Mouse (Mus musculus) ES-Bruce4 (cell line): Measurements from ENCODE around the gene RPS10-NUDT3. TPM values are rescaled to one million over a fixed set of nuclear protein-coding genes. Genes with fewer than 3 reads are reported as not detected.

ENCODE experiments used
- H3K27ac ChIP-seq: 2 replicates; pipeline ENCODE4 v1.5.1; 2012; ENCODE audit warnings: low read length, inconsistent platforms; ENCODE audit not compliant: insufficient read depth
- H3K27me3 ChIP-seq: 2 replicates; pipeline ENCODE4 v1.6.1; 2012; ENCODE audit warnings: mild to moderate bottlenecking, low read length, inconsistent platforms; ENCODE audit not compliant: control insufficient read depth, poor library complexity, insufficient read depth, severe bottlenecking
- H3K36me3 ChIP-seq: 2 replicates; pipeline ENCODE4 v1.6.1; 2012; ENCODE audit warnings: inconsistent platforms, mild to moderate bottlenecking, low read length, moderate library complexity; ENCODE audit not compliant: control insufficient read depth, poor library complexity, insufficient read depth, severe bottlenecking
- H3K4me1 ChIP-seq: one replicate; pipeline ENCODE4 v1.8.1; 2011; ENCODE audit warnings: low read length; ENCODE audit not compliant: control insufficient read depth, insufficient read depth
- H3K4me3 ChIP-seq: 2 replicates; pipeline ENCODE4 v1.5.1; 2011; ENCODE audit warnings: low read depth, mild to moderate bottlenecking, low read length
- H3K9ac ChIP-seq: 2 replicates; pipeline ENCODE4 v1.6.1; 2012; ENCODE audit warnings: low read depth, mild to moderate bottlenecking, inconsistent platforms; ENCODE audit not compliant: poor library complexity, severe bottlenecking
- H3K9me3 ChIP-seq: replicated peaks from 2 replicates; pipeline ENCODE4 v1.6.1; 2012; ENCODE audit warnings: mild to moderate bottlenecking, low read length, inconsistent platforms; ENCODE audit not compliant: control insufficient read depth, poor library complexity, insufficient read depth, severe bottlenecking
- CTCF ChIP-seq: IDR thresholded peaks from one replicate; pipeline ENCODE4 v1.8.1; 2011; ENCODE audit warnings: low read depth, low read length
- EP300 ChIP-seq: IDR thresholded peaks from 2 replicates; pipeline ENCODE4 v1.6.1; 2011; ENCODE audit warnings: low read depth, low read length; ENCODE audit not compliant: insufficient read depth
- POLR2A ChIP-seq: IDR thresholded peaks from one replicate; pipeline ENCODE4 v1.8.1; 2011; ENCODE audit warnings: low read length; ENCODE audit not compliant: insufficient read depth
- polyA plus RNA-seq: library from polyadenylated mRNA; stranded (reverse); fragments of >200 nt; gene quantifications from 2 replicates; pipeline ENCODE4 v1.2.4, GENCODE M21; 2011; ENCODE audit warnings: low read depth; ENCODE audit not compliant: missing spikeins, insufficient read depth, insufficient read length

RPS10-NUDT3 gene
- polyA plus RNA-seq, 1 experiment = not detected

DNA sequence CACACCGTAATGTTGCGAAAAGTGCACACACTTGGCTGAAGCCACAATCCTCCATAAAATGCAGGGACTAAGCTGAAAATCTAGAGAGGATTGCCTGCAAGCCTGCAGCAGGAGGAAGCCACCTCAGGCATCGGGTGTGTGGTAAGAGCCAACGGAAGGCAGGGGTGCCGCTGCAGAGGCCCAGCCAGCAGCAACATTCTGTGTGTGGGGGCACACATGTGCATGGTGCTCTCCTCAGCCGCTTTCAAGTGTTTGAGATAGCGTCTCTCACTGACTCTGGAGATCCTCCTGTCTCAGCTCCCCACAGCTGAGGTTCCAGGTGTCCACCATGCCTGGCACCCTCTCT lies 42.5 kb downstream of the RPS10-NUDT3 start:
- Histone ChIP-seq H3K9ac (no peak overlapping the region), H3K27ac (no peak overlapping the region), H3K36me3 (no peaks in the 10 kb centered on the region), H3K9me3 (no peaks in the 10 kb centered on the region), H3K4me3 (no peak overlapping the region), H3K27me3 (no peaks in the 10 kb centered on the region), H3K4me1 (no peaks in the 10 kb centered on the region)
- TF ChIP-seq EP300 = no peak
- TF ChIP-seq POLR2A = no peak
- TF ChIP-seq CTCF = no peak

DNA sequence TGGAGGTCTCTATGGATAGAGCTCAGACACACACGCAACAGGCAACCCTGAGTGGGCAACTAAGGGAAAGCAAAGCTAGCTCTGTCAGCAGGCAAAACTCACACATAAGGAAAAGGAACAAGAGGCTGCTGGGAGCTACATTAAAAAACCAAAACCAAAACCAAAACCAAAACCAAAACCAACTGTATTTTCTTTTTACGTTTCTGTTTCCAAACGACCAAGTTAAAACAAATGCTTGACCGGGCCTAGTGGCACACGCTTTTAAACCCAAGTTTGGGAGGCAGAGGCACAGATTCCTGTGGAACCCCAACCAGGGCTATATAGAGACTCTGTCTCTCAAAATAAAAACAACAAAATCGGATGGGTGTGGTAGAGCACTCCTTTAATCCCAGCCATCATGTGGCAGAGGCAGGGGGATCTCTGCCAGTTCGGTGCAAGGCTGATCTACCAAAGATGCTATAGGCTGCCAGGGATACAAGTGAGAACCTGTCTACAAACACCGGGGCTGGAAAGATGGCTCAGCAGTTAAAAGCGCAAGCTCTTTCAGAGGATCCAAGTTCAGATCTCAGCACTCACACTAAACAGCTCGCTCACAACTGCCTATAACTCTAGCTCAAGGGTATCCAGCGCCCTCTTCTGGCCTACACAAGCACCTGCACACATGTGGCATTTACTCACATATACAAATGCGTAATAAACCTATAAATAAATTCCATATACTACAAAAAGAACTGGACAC lies 43.0 kb downstream of the RPS10-NUDT3 start:
- Histone ChIP-seq H3K36me3 (no peaks in the 10 kb centered on the region), H3K4me1 (no peaks in the 10 kb centered on the region), H3K27ac (no peak overlapping the region), H3K27me3 (no peaks in the 10 kb centered on the region), H3K4me3 (no peak overlapping the region), H3K9me3 (no peaks in the 10 kb centered on the region), H3K9ac (no peak overlapping the region)
- TF ChIP-seq EP300 (no peak), CTCF (peak; percentile 59)

DNA sequence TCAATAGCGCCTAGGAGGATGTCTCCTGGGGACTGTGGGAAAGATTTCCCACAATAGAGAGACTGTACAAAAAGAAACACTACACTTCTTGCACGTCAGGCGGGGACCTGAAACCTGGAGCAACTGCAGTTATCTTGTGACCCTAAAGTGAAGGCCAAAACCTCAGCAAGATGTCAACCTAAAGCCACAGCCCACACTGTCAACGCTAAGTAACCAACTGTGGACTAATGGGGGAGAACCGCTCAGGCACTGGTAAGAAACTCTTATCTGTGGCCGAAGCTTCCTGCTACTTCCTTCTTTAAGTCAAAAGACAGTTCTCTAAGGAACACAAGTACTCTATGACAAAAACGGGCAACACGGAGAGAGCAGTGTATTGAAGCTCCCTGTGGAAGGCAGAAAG lies 46.8 kb downstream of the RPS10-NUDT3 start:
- TF ChIP-seq EP300 (no peak), POLR2A (no peak), CTCF (no peak)
- Histone ChIP-seq H3K9me3 (no peaks in the 10 kb centered on the region), H3K9ac (no peak overlapping the region), H3K4me1 (peaks cover 4% of the 10 kb centered on the region), H3K27me3 (no peaks in the 10 kb centered on the region), H3K36me3 (no peaks in the 10 kb centered on the region), H3K27ac (no peak overlapping the region), H3K4me3 (no peak overlapping the region)

DNA sequence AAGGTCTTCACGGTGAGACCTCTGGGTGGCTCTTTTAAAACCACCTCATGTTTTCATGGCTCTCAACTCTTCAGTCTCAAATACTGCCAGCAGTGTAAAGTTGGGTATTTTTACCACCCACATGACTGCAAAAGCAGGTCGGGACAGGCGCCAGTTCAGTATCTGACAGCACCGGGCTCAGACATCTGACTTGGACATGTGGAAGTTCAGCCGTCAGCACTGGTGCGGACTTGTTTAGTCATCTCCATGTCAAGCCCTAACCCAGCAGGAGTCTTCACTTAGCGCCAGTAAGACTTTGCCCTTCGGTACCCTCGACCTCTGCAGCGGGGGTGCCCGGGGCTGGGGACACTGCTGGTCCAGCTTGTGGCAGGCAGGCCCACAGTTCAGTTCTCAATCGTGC lies 47.8 kb downstream of the RPS10-NUDT3 start:
- H3K4me1 ChIP-seq = peaks cover 7% of the 10 kb centered on the region
- H3K9ac ChIP-seq = no peak overlapping the region
- no peak overlapping the region for H3K4me3 ChIP-seq
- no peak overlapping the region for H3K27ac ChIP-seq
- H3K36me3 ChIP-seq = no peaks in the 10 kb centered on the region
- no peaks in the 10 kb centered on the region for H3K9me3 ChIP-seq
- TF ChIP-seq EP300 = no peak
- no peak for TF ChIP-seq POLR2A
- no peak for TF ChIP-seq CTCF
- H3K27me3 ChIP-seq = no peaks in the 10 kb centered on the region

DNA sequence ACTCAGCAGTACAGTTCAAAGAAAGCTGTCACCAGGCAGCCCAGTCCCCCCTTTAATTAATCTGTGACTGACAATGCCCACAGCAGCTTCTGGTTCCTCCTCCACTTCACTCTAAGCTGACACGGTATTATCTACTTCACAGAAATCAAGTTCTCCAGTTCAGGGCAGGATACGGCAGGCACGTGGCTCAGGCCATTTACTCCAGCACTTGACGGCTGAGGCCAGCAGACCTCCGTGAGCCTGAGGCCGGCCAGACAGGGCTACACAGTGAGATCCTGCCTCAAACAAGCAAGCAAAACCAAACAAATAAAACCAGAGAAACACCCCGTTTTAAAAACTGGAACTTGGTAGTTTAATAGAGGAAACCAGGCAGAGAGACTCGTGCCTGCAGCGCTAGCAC lies 48.4 kb downstream of the RPS10-NUDT3 start:
- Histone ChIP-seq H3K4me1 (peaks cover 10% of the 10 kb centered on the region), H3K36me3 (no peaks in the 10 kb centered on the region), H3K4me3 (no peak overlapping the region), H3K27ac (no peak overlapping the region), H3K9ac (no peak overlapping the region), H3K9me3 (no peaks in the 10 kb centered on the region), H3K27me3 (no peaks in the 10 kb centered on the region)
- TF ChIP-seq POLR2A (no peak), CTCF (no peak), EP300 (no peak)

DNA sequence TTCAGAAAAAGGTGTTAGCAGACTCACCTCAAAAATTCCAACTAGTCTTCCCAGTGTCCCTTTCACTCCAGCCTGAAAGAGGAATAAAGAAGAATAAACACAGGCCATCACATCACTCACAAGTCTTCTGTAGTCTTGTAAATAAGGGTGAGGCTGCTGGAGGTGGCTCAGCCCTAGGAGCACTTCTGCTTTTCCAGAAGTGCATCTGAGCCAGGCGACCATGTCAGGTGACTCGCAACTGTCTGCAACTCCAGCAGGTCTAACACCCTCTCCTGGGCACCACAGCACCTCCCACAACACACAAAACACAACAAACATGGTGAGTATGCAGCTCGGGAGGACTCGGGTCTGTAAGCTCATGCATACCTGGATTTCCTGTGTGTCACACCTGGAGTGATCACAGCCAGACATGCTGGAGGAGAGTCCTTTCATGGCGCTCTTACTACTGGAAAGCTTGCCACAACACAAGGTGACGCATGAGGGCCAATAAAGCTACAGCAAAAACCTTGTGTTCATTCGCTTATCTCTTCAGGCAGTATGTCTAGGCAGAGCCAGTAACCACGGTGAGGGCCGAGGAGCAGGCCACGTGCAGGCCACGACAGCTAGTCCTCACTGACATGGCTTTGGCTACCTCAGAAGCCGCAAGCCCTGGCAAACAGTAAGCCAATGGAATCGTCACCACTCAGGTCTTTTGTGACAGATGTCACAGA lies 51.7 kb downstream of the RPS10-NUDT3 start:
- Histone ChIP-seq H3K36me3 (peaks cover 3% of the 10 kb centered on the region; the same call in 1 of the 2 replicates), H3K4me1 (peaks cover 11% of the 10 kb centered on the region), H3K27me3 (no peaks in the 10 kb centered on the region), H3K4me3 (no peak overlapping the region), H3K9ac (no peak overlapping the region), H3K27ac (peak overlapping the region; percentile 14), H3K9me3 (no peaks in the 10 kb centered on the region)
- TF ChIP-seq POLR2A = no peak
- TF ChIP-seq EP300 = no peak
- TF ChIP-seq CTCF = no peak
